Mouse (Mus musculus) kidney, embryonic 14.5 days (tissue): Measurements from ENCODE around the gene Kcnj9. TPM values are rescaled to one million over a fixed set of nuclear protein-coding genes. Genes with fewer than 3 reads are reported as not detected.

Experiments
- ATAC-seq: fragments of 200-750 bp; cut with Nextera tagmentation; 2 replicates; pipeline ENCODE4 v1.8.0; 2017; ENCODE audit warnings: moderate number of reproducible peaks, mild to moderate bottlenecking, moderate TSS enrichment, moderate library complexity; ENCODE audit not compliant: low FRiP score, low TSS enrichment
- H3K27ac ChIP-seq: fragments of 300-500 bp; sonication (generic); 2 replicates; pipeline ENCODE4 v1.5.1; 2014; ENCODE audit warnings: low read depth, mild to moderate bottlenecking, low read length, moderate library complexity, mixed read lengths
- H3K27me3 ChIP-seq: fragments of 300-500 bp; sonication (generic); 2 replicates; pipeline ENCODE4 v1.6.1; 2014; ENCODE audit warnings: mild to moderate bottlenecking, low read length; ENCODE audit not compliant: control insufficient read depth, insufficient read depth
- H3K36me3 ChIP-seq: fragments of 300-500 bp; sonication (generic); 2 replicates; pipeline ENCODE4 v1.6.1; 2014; ENCODE audit warnings: low read length, mixed read lengths; ENCODE audit not compliant: control insufficient read depth, insufficient read depth
- H3K4me1 ChIP-seq: fragments of 300-500 bp; sonication (generic); 2 replicates; pipeline ENCODE4 v1.6.1; 2014; ENCODE audit warnings: low read length, mixed read lengths; ENCODE audit not compliant: control insufficient read depth, insufficient read depth
- H3K4me2 ChIP-seq: fragments of 300-500 bp; sonication (generic); replicated peaks from 2 replicates; pipeline ENCODE4 v1.6.1; 2014; ENCODE audit warnings: low read depth, mild to moderate bottlenecking, low read length
- H3K4me3 ChIP-seq: fragments of 300-500 bp; sonication (generic); 2 replicates; pipeline ENCODE4 v1.5.1; 2014; ENCODE audit warnings: mild to moderate bottlenecking, low read length
- H3K9ac ChIP-seq: fragments of 300-500 bp; sonication (generic); 2 replicates; pipeline ENCODE4 v1.6.1; 2014; ENCODE audit warnings: low read depth, mild to moderate bottlenecking, low read length, moderate library complexity
- H3K9me3 ChIP-seq: fragments of 300-500 bp; sonication (generic); 2 replicates; pipeline ENCODE4 v1.6.1; 2016; ENCODE audit warnings: low read length; ENCODE audit not compliant: control insufficient read depth
- WGBS: fragments of 180-500 bp; shearing (Covaris S2); extraction: QIAGEN DNeasy Blood & Tissue Kit; methylation state at CpG from one replicate; pipeline ENCODE4 v1.1.7; 2014; 5-methylcytosine and 5-hydroxymethylcytosine counted together
- polyA plus RNA-seq: library from polyadenylated mRNA; unstranded; fragments of >200 nt; fragmentation: Nextera tagmentation; extraction: Ambion mirVana; gene quantifications from 2 replicates; pipeline ENCODE4 v1.2.1, GENCODE M21; 2014

Gene Kcnj9
- polyA plus RNA-seq, 1 experiment from 2014 or later = not detected

- Histone ChIP-seq H3K9ac (no peak overlapping the region), H3K36me3 (no peaks in the 10 kb centered on the region), H3K4me1 (peaks cover 30% of the 10 kb centered on the region), H3K27ac (no peak overlapping the region), H3K9me3 (no peaks in the 10 kb centered on the region), H3K4me2 (peak overlapping the region; percentile 45; the same call in 1 of the 2 replicates), H3K4me3 (peak overlapping the region; percentile 19; the same call in 1 of the 2 replicates), H3K27me3 (no peaks in the 10 kb centered on the region)
- WGBS = 76% methylated on average over 6 of the region's 6 CpGs
- 0 out of 2 replicates have a peak, but pooled peaks have one; percentile 4 for ATAC-seq
These were observed 32.2 kb downstream of the Kcnj9 start for GRCm38 (mm10) chr1:172296816-172297510.

GRCm38 (mm10) chr1:172295751-172296197 lies 33.3 kb downstream of the Kcnj9 start:
- Histone ChIP-seq H3K9ac (peak overlapping the region; percentile 19), H3K4me2 (no peak overlapping the region), H3K9me3 (no peaks in the 10 kb centered on the region), H3K4me1 (peaks cover 19% of the 10 kb centered on the region), H3K27ac (no peak overlapping the region), H3K27me3 (no peaks in the 10 kb centered on the region), H3K4me3 (no peak overlapping the region), H3K36me3 (no peaks in the 10 kb centered on the region)
- ATAC-seq = no peak; the same call in 1 of the 2 replicates
- WGBS = 55% methylated on average over 4 of the region's 4 CpGs

- ATAC-seq = no peak
- H3K36me3 ChIP-seq = no peaks in the 10 kb centered on the region
These were observed 35.7 kb downstream of the Kcnj9 start for GRCm38 (mm10) chr1:172293449-172293848.

GRCm38 (mm10) chr1:172292880-172293279 lies 36.2 kb downstream of the Kcnj9 start:
- no peak for ATAC-seq
- Histone ChIP-seq H3K27ac (no peak overlapping the region), H3K27me3 (no peaks in the 10 kb centered on the region), H3K4me3 (no peak overlapping the region), H3K4me1 (peaks cover 16% of the 10 kb centered on the region), H3K4me2 (no peak overlapping the region), H3K36me3 (no peaks in the 10 kb centered on the region), H3K9ac (no peak overlapping the region), H3K9me3 (no peaks in the 10 kb centered on the region)
- 89% methylated on average over 2 of the region's 2 CpGs for WGBS

More at GRCm38 (mm10) chr1:172293449-172293848, 35.7 kb downstream of the Kcnj9 start:
- no peaks in the 10 kb centered on the region for H3K27me3 ChIP-seq
- H3K4me1 ChIP-seq = peaks cover 19% of the 10 kb centered on the region
- H3K9me3 ChIP-seq = no peaks in the 10 kb centered on the region
- no peak overlapping the region for H3K27ac ChIP-seq
- 90% methylated on average over 11 of the region's 11 CpGs for WGBS
- H3K4me2 ChIP-seq = no peak overlapping the region
- no peak overlapping the region for H3K9ac ChIP-seq
- no peak overlapping the region for H3K4me3 ChIP-seq

- ATAC-seq = no peak
- H3K4me1 ChIP-seq = no peaks in the 10 kb centered on the region
- no peaks in the 10 kb centered on the region for H3K36me3 ChIP-seq
- H3K27me3 ChIP-seq = no peaks in the 10 kb centered on the region
- H3K9ac ChIP-seq = no peak overlapping the region
- no peaks in the 10 kb centered on the region for H3K9me3 ChIP-seq
- no peak overlapping the region for H3K4me2 ChIP-seq
- no peak overlapping the region for H3K4me3 ChIP-seq
- WGBS = 59% methylated on average over 3 of the region's 3 CpGs
- no peak overlapping the region for H3K27ac ChIP-seq
These were observed 39.5 kb downstream of the Kcnj9 start for GRCm38 (mm10) chr1:172289617-172289946.

GRCm38 (mm10) chr1:172288900-172289616 lies 40.1 kb downstream of the Kcnj9 start:
- no peaks in the 10 kb centered on the region for H3K27me3 ChIP-seq
- WGBS = 75% methylated on average over 11 of the region's 11 CpGs
- no peaks in the 10 kb centered on the region for H3K9me3 ChIP-seq
- no peak for ATAC-seq
- no peaks in the 10 kb centered on the region for H3K4me1 ChIP-seq
- no peak overlapping the region for H3K9ac ChIP-seq
- no peak overlapping the region for H3K27ac ChIP-seq
- no peaks in the 10 kb centered on the region for H3K36me3 ChIP-seq
- no peak overlapping the region for H3K4me2 ChIP-seq
- no peak overlapping the region for H3K4me3 ChIP-seq

- Histone ChIP-seq H3K27me3 (no peaks in the 10 kb centered on the region), H3K27ac (no peak overlapping the region), H3K4me2 (no peak overlapping the region), H3K4me1 (no peaks in the 10 kb centered on the region), H3K4me3 (no peak overlapping the region), H3K9me3 (no peaks in the 10 kb centered on the region), H3K36me3 (no peaks in the 10 kb centered on the region), H3K9ac (no peak overlapping the region)
- no peak for ATAC-seq
- WGBS = 86% methylated on average over 5 of the region's 5 CpGs
These were observed 42.4 kb downstream of the Kcnj9 start for GRCm38 (mm10) chr1:172286740-172287139.

- Histone ChIP-seq H3K27ac (no peak overlapping the region), H3K9me3 (no peaks in the 10 kb centered on the region), H3K4me2 (no peak overlapping the region), H3K4me3 (no peak overlapping the region), H3K36me3 (no peaks in the 10 kb centered on the region), H3K9ac (no peak overlapping the region), H3K4me1 (no peaks in the 10 kb centered on the region), H3K27me3 (no peaks in the 10 kb centered on the region)
- no peak for ATAC-seq
- WGBS = 87% methylated on average over 14 of the region's 14 CpGs
These were observed 44.9 kb downstream of the Kcnj9 start for GRCm38 (mm10) chr1:172284221-172284620.

- Histone ChIP-seq H3K9me3 (no peaks in the 10 kb centered on the region), H3K27ac (no peak overlapping the region), H3K9ac (no peak overlapping the region), H3K4me1 (no peaks in the 10 kb centered on the region), H3K27me3 (no peaks in the 10 kb centered on the region), H3K4me3 (no peak overlapping the region), H3K4me2 (no peak overlapping the region), H3K36me3 (no peaks in the 10 kb centered on the region)
- no peak for ATAC-seq
- 95% methylated on average over 6 of the region's 6 CpGs for WGBS
These were observed 46.0 kb downstream of the Kcnj9 start for GRCm38 (mm10) chr1:172283073-172283472.
